Mouse (Mus musculus) thymus, adult 2 months (tissue): ENCODE data around the gene Hoxb3.

Experiments used
- CTCF ChIP-seq: fragments of 200-500 bp; IDR thresholded peaks from 2 replicates; pipeline ENCODE4 v1.5.1; 2012; ENCODE audit warnings: mild to moderate bottlenecking, control low read depth, low read length, moderate library complexity, borderline replicate concordance; ENCODE audit not compliant: control insufficient read depth, poor library complexity, insufficient read depth; ENCODE audit errors: extremely low read depth
- POLR2A ChIP-seq: fragments of 200-500 bp; IDR thresholded peaks from 2 replicates; pipeline ENCODE4 v1.6.1; 2012; ENCODE audit warnings: mild to moderate bottlenecking, low read length, control low read depth, moderate library complexity; ENCODE audit not compliant: control insufficient read depth, poor library complexity, insufficient read depth; ENCODE audit errors: extremely low read depth

DNA sequence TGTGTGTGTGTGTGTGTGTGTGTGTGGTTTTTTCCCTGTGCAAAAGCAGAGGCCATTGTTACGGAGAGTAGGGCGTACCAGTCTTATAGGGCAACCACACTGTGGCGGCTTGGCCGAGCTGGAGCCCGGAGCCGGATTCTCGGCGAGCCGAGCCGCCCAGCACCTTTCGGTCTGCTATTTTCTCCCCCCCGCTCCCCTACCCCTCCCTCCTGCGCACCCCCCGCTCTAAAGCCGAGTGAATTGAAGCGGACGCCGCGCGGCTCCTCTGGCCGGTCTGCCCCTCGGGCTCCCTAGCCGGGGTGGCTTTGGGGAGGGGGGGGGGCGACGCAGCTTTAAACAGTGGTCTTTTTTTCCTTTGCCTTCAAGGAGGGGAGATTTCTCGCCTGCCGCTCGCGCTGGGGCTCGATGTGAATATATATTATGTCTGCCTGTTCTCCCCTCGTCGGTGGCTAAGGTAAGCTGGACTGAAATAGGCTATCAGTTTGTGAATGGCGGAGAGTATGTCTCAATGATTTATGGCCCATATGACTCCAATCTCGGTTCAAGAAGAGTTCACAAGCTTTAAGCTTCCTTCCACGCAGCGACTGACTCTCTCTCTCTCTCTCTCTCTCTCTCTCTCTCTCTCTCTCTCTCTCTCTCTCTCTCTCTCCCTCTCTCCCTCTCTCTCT, 17.7 kb downstream of the Hoxb3 start:
- TF ChIP-seq CTCF (no peak), POLR2A (no peak)
